Mouse (Mus musculus) bone marrow, adult 2 months (tissue): ENCODE measurements around the gene Pdzrn3. TPM values are rescaled to one million over a fixed set of nuclear protein-coding genes. Genes with fewer than 3 reads are reported as not detected.

ENCODE experiments used
- H3K27ac ChIP-seq: fragments of 200-500 bp; 2 replicates; pipeline ENCODE4 v1.5.1; 2012; ENCODE audit warnings: low read depth, mild to moderate bottlenecking, control low read depth, inconsistent platforms, low read length; ENCODE audit not compliant: control insufficient read depth, poor library complexity, insufficient read depth
- H3K4me1 ChIP-seq: fragments of 200-500 bp; 2 replicates; pipeline ENCODE4 v1.6.1; 2011; ENCODE audit warnings: low read length; ENCODE audit not compliant: control insufficient read depth, insufficient read depth
- H3K4me3 ChIP-seq: fragments of 200-500 bp; replicated peaks from 2 replicates; pipeline ENCODE3; 2011; ENCODE audit warnings: mild to moderate bottlenecking, low read depth, low read length, control low read depth; ENCODE audit not compliant: control insufficient read depth
- CTCF ChIP-seq: fragments of 200-500 bp; IDR thresholded peaks from 2 replicates; pipeline ENCODE4 v1.5.1; 2011; ENCODE audit warnings: low read length, control low read depth; ENCODE audit not compliant: control insufficient read depth, insufficient read depth
- POLR2A ChIP-seq: fragments of 200-500 bp; IDR thresholded peaks from 2 replicates; pipeline ENCODE4 v1.6.1; 2011; ENCODE audit warnings: low read depth, mild to moderate bottlenecking, control low read depth, low read length, borderline replicate concordance; ENCODE audit not compliant: control insufficient read depth
- WGBS: fragments of 180-500 bp; shearing (Covaris S2); methylation state at CpG from one replicate; pipeline ENCODE4 v1.1.7; 2018; 5-methylcytosine and 5-hydroxymethylcytosine counted together
- polyA plus RNA-seq: library from polyadenylated mRNA; stranded (reverse); fragments of >200 nt; gene quantifications from 2 replicates; pipeline ENCODE4 v1.2.4, GENCODE M21; 2011; ENCODE audit warnings: low replicate concordance; ENCODE audit not compliant: missing spikeins, insufficient read depth, insufficient read length

Pdzrn3 gene
- polyA plus RNA-seq, 1 experiment: 1.8 TPM

- TF ChIP-seq CTCF (no peak), POLR2A (no peak)
- Histone ChIP-seq H3K27ac (no peak overlapping the region), H3K4me3 (no peak overlapping the region), H3K4me1 (no peaks in the 10 kb centered on the region)
- 72% methylated on average over 4 of the region's 4 CpGs for WGBS
Observed at GRCm38 (mm10) chr6:101362268-101362667, 15.4 kb downstream of the Pdzrn3 start.

- Histone ChIP-seq H3K27ac (no peak overlapping the region), H3K4me1 (no peaks in the 10 kb centered on the region), H3K4me3 (no peak overlapping the region)
- TF ChIP-seq POLR2A: no peak
- TF ChIP-seq CTCF: no peak
- 74% methylated on average over 12 of the region's 12 CpGs for WGBS
Observed at GRCm38 (mm10) chr6:101360211-101360737, 17.4 kb downstream of the Pdzrn3 start.

- no peaks in the 10 kb centered on the region for H3K4me1 ChIP-seq
- H3K4me3 ChIP-seq: no peak overlapping the region
- 64% methylated on average over 4 of the region's 4 CpGs for WGBS
- TF ChIP-seq CTCF (no peak), POLR2A (no peak)
- no peak overlapping the region for H3K27ac ChIP-seq
Observed at GRCm38 (mm10) chr6:101359646-101360045, 18.1 kb downstream of the Pdzrn3 start.

- H3K4me1 ChIP-seq: no peaks in the 10 kb centered on the region
- TF ChIP-seq POLR2A: no peak
- no peak for TF ChIP-seq CTCF
- WGBS: 73% methylated on average over 1 of the region's 1 CpGs
- no peak overlapping the region for H3K4me3 ChIP-seq
- no peak overlapping the region for H3K27ac ChIP-seq
Observed at GRCm38 (mm10) chr6:101354887-101355286, 22.8 kb downstream of the Pdzrn3 start.

GRCm38 (mm10) chr6:101354230-101354881 lies 23.3 kb downstream of the Pdzrn3 start:
- no peak for TF ChIP-seq POLR2A
- no peak for TF ChIP-seq CTCF

GRCm38 (mm10) chr6:101353701-101354100 lies 24.0 kb downstream of the Pdzrn3 start:
- TF ChIP-seq POLR2A (no peak), CTCF (no peak)
- no peak overlapping the region for H3K4me3 ChIP-seq
- H3K27ac ChIP-seq: no peak overlapping the region
- 83% methylated on average over 7 of the region's 7 CpGs for WGBS
- H3K4me1 ChIP-seq: no peaks in the 10 kb centered on the region

More at GRCm38 (mm10) chr6:101354230-101354881, 23.3 kb downstream of the Pdzrn3 start:
- Histone ChIP-seq H3K4me1 (no peaks in the 10 kb centered on the region), H3K27ac (no peak overlapping the region), H3K4me3 (no peak overlapping the region)
- WGBS: 55% methylated on average over 8 of the region's 8 CpGs

- Histone ChIP-seq H3K4me1 (no peaks in the 10 kb centered on the region), H3K4me3 (no peak overlapping the region), H3K27ac (no peak overlapping the region)
- TF ChIP-seq CTCF: no peak
- TF ChIP-seq POLR2A: no peak
- WGBS: 86% methylated on average over 10 of the region's 10 CpGs
Observed at GRCm38 (mm10) chr6:101352626-101353025, 25.1 kb downstream of the Pdzrn3 start.

- Histone ChIP-seq H3K27ac (no peak overlapping the region), H3K4me1 (no peaks in the 10 kb centered on the region), H3K4me3 (no peak overlapping the region)
- 71% methylated on average over 1 of the region's 1 CpGs for WGBS
- TF ChIP-seq CTCF: no peak
Observed at GRCm38 (mm10) chr6:101351100-101351499, 26.6 kb downstream of the Pdzrn3 start.
